Mouse (Mus musculus): ENCODE measurements around the gene Gm8369.
"Not testable (repeated sequence)": the region's sequence is repeated elsewhere in the genome, so short reads cannot be mapped to it uniquely, and the experiment has no call there.

The Gm8369 gene

DNA sequence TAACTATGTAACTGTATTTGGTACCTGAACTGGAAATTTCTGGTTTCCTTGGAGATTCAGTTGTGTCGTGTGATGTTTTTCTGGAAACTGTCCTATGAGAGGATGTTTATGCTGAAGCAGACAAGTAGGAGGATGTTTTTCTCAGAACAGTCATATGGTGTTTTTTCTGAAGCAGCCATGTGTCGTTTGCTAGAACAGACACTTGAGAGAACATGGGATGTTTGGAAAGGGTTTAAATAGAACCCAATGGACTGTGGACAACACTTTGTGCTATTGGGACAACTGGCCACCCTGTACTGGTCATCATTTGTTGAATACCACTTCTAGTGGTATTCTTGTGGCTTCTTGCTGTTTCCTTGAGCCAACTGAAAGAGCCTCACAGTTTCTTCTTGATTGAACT is at the start of gene Gm8369:
TSS of gene Gm8369 (plus strand) at position 193 of the 400 bp plus-strand sequence.
- no peak for DNase-seq

DNA sequence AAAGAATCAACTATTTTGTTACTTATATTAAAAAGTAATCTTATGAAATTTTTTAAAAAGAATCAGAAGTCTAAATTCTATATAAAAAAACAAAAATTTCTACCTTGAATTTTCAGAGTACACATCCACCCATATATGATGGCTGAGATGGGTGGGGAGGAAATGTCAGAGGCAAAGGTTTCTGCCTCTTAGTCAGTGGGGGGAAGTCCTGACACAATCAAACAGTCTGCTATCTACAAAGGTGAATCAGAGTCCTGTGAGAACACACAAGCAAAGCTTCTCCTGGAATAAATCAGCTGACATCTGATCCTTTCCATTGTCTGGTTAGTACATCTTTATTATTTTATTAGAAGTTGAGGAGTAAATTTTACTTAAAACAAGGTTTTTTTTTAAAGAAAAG is 42.4 kb upstream of the Gm8369 start, which contains the start of gene Ms4a4b:
TSS of gene Ms4a4b (plus strand) at position 216 of the 400 bp plus-strand sequence.
- DNase-seq = no peak

DNA sequence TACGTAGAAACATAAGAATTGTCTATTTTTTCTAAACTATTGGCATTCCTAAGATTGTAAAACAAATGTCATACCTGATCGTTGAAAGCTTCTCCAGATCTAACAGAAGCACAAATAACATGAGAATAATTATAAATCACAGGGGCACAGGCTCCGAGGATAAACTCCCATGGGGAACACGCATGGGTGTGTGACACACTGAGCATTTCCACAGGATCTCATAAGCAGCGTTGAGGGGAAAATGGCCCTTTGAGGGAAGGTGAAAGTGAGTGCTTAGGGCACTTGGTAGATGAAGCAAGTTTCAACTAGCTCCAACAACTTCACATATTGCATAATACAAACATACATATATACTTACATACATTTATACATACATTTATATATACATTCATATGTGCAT is 41.8 kb upstream of the Gm8369 start:
- DNase-seq = no peak

DNA sequence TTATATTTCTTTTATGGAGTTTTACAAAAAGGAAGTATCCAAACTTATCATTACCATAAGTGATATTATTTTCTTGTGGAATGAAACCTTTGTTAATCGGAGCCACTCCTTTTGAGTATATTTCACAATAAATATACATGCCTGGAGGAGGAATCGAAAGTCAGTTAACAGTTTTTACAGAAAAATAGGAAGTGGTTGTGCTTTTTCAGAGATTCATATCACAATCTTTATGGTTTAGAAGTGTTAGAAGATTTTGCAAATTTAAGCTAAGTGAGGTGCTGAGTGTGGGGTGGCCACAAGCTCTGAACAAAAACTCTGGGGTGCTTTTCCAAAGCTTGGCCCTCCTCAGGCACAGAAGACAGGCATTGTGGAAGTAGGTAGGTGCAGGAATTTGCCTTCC is 38.5 kb upstream of the Gm8369 start:
- no peak for DNase-seq

DNA sequence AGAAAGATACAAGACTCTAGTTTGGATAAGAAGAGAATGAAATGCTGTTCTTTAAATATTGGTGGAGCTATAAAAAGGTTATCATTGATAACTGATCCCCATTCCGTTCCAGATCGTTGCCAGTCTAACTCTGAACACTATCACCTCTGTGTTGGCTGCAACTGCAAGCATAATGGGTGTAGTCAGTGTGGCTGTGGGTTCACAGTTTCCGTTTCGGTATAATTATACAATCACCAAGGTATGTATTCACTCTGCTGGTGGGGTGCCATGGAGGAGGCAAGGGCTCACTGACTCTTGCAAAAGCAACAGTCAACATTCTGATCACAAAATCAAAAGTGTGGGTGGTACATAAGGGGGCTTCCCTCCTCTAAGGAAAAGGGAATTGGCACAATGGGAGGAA is 26.7 kb upstream of the Gm8369 start:
- DNase-seq = not testable (repeated sequence)

DNA sequence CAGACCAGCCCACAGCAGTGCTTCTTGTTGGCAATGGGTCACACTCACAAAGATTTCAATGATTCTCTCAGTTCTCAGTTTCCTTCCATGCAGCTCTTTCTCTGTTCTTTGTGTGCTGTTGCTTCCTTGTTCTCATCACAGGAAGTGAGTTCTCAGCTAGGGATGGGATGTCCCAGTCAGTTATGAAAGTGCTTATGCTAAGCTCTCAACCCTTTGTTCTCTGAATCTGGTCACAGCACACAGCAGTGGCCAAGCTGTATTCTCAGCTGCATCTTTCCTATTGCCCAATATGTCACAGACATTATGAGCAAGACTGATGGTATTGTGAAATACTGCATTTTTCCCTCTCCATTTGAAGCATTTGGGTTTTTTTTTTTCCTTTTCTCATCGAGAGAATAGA is 20.9 kb upstream of the Gm8369 start:
- DNase-seq = not testable (repeated sequence)

DNA sequence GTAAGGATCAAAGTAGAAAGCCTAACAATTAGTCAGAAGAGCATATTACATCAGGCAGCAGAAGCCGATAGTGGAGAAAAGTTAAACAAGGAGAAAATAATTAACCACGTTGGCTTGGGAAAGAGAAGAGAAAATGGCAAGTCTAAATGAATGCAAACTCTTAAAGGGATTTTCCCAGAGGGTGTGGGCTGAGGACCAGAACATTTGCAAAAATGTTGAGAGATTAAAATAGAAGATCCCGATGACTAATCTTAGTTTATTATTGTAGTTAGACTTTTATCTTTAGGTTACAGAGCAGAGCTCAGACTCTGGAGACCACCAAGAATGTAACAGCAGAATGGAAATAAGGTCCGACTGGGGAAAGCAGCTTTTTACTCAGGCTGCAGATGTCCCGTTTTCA is 19.3 kb upstream of the Gm8369 start:
- DNase-seq = no peak

DNA sequence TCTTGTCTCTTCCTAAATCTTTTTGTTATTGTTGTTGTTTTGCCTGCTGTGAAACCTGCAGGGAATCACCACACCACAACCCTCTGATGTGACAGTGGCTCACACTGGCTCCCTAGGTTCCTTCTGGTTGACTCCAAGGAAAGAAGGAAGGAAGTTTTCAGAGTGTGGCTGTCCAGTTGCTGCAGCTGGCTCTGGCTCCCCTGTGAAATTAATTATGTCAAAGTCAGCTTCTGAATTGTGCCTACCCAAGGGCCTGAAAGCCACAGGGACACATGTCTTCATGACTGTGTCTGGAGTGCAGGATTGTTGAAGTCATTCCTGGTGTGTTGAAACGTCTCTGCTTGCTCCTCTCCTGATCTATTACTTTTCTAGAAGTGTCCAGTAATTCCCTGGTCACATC is 17.4 kb upstream of the Gm8369 start:
- not testable (repeated sequence) for DNase-seq

DNA sequence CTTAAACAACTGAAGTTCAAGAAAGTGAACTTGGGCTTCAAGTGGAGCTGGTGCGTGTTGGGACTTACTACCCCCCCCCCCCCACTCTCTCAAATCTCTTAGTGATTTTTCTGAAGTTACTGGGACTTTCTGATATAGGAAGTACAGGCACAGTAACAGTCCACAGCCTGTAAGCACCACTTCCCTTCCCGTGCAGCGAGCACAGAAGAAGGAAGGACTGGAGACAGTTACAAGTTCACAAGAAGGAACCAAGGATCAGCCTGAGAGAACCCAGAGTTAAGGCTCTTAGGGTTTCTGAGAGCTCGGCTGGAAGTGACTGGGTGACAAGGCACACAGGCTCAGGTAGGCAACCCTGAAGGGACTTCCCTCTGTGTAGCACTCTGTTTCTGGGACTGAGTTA is 16.5 kb upstream of the Gm8369 start, which contains the start of gene Ms4a6c:
TSS of gene Ms4a6c (plus strand) at position 152 of the 400 bp plus-strand sequence.
- DNase-seq = not testable (repeated sequence)

DNA sequence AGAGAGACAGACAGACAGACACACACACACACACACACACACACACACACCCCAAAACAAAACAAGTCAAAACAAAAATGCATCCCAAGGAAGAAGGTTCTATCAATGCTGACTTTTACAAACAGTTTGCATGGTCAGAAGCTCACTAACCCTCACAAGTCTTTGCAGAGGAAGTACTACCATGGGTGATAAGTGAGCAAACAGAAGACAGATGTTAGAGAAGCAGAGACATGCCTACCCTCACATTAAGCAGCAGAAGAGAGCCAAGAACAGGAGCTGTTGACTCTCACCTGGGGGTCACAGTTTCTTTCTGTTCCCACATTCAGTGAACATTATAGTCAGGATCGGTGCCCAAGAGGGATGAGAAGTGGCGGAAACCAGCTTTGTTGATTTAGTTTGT is 6.0 kb upstream of the Gm8369 start:
- DNase-seq = no peak

DNA sequence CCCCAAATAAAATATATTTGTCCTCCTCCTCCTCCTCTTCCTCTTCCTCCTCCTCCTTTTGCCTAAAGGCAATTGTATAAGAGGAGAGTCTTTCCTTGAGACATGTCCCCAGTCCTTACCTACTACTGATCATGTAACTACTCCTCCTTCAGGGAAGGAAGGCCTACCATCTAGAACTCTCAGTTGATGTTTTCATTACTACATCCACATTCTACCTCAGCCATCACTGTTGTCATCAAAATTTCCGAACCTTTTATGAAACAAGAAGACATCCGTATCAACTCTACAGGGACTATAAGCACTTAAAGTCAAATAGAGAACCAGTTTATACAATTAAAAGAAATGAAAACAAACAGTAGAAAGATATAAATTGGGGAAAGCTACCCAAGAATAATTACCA is 3.1 kb upstream of the Gm8369 start:
- no peak for DNase-seq

DNA sequence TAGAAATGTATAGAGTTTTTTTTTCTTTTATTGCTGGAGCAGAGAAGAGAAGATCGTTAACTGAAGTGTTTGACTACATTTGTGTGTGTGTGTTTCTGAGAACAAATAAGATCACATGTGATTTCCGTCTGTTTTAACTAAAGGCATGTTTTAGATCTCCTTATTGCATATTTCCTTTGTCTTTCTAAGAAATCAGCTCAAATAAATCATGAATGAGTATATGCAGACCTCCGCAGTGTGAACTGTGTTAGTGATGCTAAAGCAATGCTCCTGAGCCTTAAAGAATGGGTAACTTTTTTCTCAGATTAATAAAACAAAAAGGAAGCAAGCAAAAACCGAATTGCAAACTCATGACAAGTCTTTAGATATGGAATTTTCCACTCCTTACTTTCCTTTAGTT is 1.8 kb upstream of the Gm8369 start:
- DNase-seq = no peak

DNA sequence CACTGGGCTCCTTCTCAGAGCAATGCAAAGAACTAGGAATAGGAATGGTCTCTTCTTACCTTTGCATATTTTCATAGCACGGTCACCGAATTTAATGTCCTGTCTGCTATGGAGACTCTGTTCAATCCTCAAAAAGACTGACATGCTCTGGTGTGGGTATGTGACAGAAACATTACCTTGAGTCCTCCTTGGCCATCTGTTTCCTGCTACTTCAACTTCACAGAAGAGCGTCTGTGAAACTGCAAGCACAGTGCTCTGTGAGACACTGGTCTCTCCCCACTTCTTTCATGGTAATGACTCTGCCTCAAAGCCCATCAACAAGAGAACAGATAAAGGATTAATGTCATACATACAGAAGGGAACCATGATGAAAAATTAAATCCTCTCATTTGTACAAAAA is 1.4 kb upstream of the Gm8369 start:
- DNase-seq = no peak

DNA sequence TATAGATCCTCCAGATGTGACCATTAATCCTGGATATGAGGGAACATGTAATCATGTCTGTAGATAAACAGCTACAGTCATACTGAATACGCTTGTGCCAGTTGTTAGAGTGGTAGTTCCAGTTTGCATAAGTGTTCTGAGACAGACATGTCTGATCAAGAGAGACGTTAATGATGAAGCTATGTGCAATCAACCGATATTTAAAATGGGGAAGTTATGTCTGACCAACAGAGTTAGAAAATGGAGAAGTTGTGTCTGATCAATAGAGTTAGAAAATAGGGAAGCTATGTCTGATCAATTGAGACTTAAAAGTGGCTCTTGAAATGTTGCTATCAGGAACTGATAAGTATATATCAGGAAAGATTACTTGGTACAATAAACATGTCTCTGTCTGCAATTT is 472 bp upstream of the Gm8369 start:
- DNase-seq = no peak

DNA sequence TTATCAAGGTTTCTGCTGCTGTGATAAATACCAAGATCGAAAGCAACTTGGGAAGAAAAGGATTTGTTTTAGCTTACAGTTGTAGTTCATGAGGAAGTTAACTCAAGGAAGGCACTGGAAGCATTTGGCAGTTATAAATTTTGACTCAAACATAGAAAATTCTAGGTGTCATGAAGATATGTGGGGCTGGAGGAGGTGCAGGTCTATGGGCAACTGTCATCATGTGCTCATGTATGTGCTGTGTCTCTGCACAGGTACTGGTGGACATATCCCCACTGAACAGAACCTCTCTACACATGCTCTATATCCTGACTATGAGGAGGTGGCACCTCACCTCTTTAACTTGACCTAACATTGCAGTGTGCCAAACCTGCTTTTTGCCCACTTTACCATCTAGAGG is 861 bp downstream of the Gm8369 start:
- DNase-seq = no peak

DNA sequence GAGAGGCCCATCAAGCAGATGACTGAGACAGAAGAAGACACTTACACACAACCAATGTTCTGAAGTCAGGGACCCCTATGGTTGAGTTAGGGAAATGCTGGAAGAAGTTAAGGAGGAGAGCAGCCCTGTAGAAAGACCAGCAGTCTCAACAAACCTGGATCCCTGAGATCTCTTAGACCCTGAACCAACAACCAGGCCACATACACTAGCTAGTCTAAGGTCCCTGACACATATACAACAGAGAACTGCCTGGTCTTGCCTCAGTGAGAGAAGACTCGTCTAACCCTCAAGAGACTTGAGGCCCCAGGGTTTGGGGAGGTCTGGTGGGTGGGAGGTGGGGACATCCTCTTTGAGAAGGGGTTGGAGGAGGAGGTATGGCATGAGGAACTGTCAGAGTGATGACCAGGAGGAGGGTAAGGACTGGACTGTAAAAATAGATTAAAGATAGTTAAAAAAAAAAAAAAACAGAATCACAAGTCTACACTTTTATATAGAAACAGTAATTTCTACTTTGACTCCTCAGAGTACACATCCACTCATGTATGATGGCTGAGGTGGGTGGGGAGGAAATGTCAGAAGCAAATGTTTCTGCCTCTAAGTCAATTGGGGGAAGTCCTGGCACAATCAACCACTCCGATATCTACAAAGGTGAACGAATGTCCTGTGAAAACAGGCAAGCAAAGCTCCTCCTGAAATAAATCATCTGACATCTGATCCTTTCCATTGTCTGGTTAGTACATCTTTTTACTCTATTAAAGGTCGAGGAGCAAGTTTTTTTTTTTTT is 5.9 kb downstream of the Gm8369 start:
- DNase-seq = no peak

DNA sequence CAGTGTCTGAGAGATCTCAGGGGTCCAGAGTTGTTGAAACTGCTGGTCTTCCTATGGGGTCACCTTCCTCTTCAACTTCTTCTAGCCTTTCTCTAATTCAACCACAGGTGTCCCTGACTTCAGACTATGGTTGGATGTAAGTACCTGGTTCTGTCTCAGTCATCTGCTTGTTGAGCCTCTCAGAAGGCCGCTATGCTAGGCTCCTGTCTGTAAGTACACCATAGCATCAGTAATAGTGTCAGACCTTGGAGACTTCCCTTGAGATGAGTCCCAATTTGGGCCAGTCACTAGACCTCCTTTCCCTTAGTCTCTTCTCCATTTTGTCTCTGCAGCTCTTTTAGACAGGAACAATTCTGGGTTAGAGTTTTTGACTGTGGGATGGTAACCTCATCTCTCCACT is 6.9 kb downstream of the Gm8369 start:
- no peak for DNase-seq

DNA sequence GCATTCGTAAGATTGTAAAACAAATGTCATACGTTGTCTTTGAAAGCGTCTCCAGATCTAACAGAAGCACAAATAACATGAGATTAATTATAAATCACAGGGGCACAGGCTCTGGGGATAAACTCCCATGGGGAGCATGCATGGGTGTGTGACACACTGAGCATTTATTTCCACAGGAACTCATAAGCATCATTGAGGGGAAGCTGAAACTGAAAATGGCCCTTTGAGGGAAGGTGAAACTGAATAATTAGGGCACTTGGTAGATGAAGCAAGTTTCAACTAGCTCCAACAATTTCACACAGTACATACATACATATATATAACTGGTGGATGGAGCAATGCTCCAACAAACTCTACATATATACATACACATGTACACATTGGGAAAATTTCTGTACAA is 8.8 kb downstream of the Gm8369 start:
- DNase-seq = no peak

DNA sequence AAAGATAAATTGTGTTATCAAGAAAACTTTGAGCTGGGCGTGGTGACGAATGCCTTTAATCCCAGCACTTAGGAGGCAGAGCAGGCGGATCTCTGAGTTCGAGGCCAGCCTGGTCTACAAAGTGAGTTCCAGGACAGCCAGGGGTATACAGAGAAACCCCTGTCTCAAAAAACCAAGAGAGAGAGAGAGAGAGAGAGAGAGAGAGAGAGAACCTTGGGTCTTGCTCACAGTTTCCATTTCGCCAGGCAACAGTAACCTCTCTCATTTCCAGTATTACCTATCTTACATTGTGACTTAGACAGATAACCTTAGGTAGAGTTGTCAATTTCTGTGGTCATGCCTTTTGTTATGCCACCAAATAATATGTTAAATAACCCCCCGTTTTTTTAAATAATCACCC is 10.6 kb downstream of the Gm8369 start:
- no peak for DNase-seq

DNA sequence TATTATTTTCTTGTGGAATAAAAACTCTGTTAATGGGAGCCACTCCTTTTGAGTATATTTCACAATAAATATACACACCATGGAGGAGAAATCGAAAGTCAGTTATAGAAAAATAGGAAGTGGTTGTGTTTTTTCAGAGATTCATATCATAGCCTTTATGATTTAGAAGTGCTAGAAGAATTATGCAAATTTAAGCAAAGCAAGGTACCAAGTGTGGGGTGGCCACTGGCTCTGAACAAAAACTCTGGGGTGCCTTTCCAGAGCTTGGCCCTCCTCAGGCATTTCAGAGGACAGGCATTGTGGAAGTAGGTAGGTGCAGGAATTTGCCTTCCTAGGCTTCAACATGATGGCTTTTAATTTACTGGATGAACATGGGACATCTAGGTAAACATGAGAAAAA is 11.6 kb downstream of the Gm8369 start:
- not testable (repeated sequence) for DNase-seq

DNA sequence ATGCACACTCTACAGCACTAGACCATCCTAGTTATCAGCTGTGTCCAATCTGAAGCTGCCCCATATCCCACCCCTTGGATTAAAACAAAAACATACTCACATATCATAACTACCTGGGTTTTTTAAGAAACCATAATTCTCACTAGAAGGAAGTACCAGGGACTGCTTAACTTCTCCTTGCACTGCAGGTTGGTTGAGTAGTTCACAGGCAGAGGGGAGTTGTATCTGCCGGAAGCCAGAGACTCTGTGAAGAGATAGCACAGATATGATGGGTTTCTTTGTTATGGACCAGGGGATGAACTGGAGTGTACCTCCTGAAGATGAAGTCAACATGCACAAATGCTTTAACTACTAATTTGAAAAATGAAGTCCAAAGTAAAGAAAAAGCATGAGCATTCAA is 15.1 kb downstream of the Gm8369 start:
- DNase-seq = no peak

DNA sequence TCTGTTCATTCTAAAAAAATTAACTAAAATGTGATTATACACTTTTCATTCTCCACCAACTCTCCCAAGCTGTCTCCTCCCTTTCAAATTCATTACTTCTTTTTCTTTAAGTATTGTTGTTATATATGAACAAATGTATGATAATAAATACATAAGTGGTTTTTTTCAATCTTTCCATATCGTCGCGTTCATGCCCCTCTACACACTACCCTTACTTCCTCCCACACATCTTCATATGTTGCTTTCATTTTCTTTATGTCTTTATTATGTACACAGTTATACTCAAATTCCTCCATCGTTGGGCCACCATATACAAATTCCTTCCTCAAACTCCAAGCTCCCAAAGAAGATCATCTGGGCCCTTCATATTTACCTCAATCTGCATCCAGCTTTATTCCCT is 15.6 kb downstream of the Gm8369 start:
- no peak for DNase-seq

DNA sequence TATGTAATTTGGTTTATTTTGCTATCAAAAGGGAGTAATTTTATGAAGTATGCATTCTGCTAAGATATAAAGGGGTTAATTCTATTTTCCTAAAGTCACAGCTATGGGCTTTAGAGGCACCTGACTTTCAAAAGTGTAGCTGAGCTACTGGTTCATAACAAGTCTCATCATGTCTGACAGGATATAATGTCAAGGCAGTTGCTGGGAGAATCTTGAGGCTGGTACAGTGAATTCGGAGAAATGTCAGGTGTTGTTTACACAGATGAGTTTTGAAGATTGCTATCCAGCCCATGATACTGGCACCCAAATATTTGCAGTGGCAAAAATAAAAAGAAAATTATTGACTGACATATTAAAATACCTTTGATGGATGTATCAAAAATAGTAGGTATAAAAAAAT is 19.1 kb downstream of the Gm8369 start:
- no peak for DNase-seq

DNA sequence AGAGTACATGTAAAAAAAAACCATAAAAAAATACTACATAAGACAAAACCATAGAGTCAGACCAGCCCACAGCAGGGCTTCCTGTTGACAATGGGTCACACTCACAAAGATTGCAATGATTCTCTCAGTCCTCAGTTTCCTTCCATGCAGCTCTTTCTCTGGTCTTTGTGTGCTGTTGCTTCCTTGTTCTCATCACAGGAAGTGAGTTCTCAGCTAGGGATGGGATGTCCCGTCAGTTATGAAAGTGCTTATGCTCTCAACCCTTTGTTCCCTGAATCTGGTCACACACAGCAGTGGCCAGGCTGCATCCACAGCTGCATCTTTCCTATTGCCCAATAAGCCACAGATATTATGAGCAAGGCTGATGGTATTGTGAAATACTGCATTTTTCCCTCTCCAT is 27.7 kb downstream of the Gm8369 start:
- DNase-seq = no peak

DNA sequence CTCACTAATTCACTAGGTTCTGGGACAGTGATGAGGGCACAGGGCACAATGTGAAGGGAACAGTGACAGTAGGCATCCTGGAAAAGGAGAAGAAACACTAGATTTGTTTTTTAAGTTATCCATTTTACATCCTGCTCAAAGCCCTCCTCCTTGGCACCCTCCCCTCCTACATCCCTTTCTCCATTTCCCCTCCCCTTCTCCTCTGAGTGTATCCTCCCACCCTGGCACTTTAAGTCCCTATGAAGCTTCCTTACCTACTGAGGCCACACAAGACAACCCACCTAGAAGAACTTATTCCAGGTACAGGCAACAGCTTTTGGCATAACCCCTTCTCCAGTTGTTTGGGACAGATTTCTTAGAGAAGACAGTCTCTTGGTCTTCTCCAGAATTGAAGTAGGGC is 30.5 kb downstream of the Gm8369 start, which contains the start of gene Ms4a6b:
TSS of gene Ms4a6b (plus strand) at position 267 of the 400 bp plus-strand sequence.
- no peak for DNase-seq
